Mouse (Mus musculus) testis, adult 2 months (tissue): Measurements from ENCODE around the gene Kit. TPM values are rescaled to one million over a fixed set of nuclear protein-coding genes. Genes with fewer than 3 reads are reported as not detected.

Source experiments
- H3K27ac ChIP-seq: fragments of 200-500 bp; 2 replicates; pipeline ENCODE4 v1.5.1; 2012; ENCODE audit warnings: low read depth, low read length; ENCODE audit not compliant: control insufficient read depth, insufficient read depth
- H3K27me3 ChIP-seq: fragments of 200-500 bp; 2 replicates; pipeline ENCODE4 v1.6.1; 2012; ENCODE audit warnings: mild to moderate bottlenecking, low read length, moderate library complexity; ENCODE audit not compliant: control insufficient read depth, insufficient read depth
- H3K36me3 ChIP-seq: fragments of 200-500 bp; 2 replicates; pipeline ENCODE4 v1.6.1; 2012; ENCODE audit warnings: mild to moderate bottlenecking, low read length; ENCODE audit not compliant: control insufficient read depth, insufficient read depth
- H3K4me1 ChIP-seq: fragments of 200-500 bp; 2 replicates; pipeline ENCODE4 v1.6.1; 2012; ENCODE audit warnings: low read length; ENCODE audit not compliant: control insufficient read depth, insufficient read depth
- H3K4me3 ChIP-seq: fragments of 200-500 bp; 2 replicates; pipeline ENCODE4 v1.5.1; 2012; ENCODE audit warnings: low read depth, mild to moderate bottlenecking, low read length, moderate library complexity, mixed read lengths; ENCODE audit not compliant: control insufficient read depth
- CTCF ChIP-seq: fragments of 200-500 bp; IDR thresholded peaks from 2 replicates; pipeline ENCODE4 v1.5.1; 2012; ENCODE audit warnings: low read depth, mild to moderate bottlenecking, inconsistent platforms, low read length, moderate library complexity; ENCODE audit not compliant: control insufficient read depth, insufficient read depth, insufficient replicate concordance
- POLR2A ChIP-seq: fragments of 200-500 bp; IDR thresholded peaks from 2 replicates; pipeline ENCODE4 v1.6.1; 2012; ENCODE audit warnings: low read depth, mild to moderate bottlenecking, inconsistent platforms, low read length, moderate library complexity; ENCODE audit not compliant: control insufficient read depth
- polyA plus RNA-seq: library from polyadenylated mRNA; depleted of rRNA; stranded (reverse); fragments of >200 nt; gene quantifications from 2 replicates; pipeline ENCODE4 v1.2.3, GENCODE M21; 2012

The Kit gene
- polyA plus RNA-seq, 1 experiment, result 13.8 TPM

DNA sequence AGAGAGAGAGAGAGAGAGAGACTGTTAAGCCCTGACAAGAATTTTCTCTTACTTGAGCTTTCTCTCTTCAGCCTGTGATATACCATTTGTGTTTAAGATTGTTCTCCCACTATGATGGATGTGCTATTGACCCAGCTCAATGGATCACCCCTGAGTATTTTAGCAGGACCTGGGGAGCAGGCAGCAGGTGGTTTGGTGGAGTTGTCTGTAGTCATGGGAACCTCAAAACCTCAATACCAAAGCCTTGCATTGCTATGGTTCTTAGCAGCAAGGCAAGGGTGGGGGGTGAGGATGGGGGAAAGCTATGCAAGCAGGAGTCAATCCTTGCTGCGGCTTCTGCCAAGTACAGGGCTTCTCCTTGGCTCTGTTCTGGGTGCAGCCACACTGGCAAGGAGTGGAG is 48.8 kb downstream of the Kit start:
- H3K4me3 ChIP-seq, result no peak overlapping the region
- no peak for TF ChIP-seq CTCF
- TF ChIP-seq POLR2A, result no peak
- no peaks in the 10 kb centered on the region for H3K27me3 ChIP-seq
- no peaks in the 10 kb centered on the region for H3K36me3 ChIP-seq
- no peak overlapping the region for H3K27ac ChIP-seq
- H3K4me1 ChIP-seq, result no peaks in the 10 kb centered on the region

DNA sequence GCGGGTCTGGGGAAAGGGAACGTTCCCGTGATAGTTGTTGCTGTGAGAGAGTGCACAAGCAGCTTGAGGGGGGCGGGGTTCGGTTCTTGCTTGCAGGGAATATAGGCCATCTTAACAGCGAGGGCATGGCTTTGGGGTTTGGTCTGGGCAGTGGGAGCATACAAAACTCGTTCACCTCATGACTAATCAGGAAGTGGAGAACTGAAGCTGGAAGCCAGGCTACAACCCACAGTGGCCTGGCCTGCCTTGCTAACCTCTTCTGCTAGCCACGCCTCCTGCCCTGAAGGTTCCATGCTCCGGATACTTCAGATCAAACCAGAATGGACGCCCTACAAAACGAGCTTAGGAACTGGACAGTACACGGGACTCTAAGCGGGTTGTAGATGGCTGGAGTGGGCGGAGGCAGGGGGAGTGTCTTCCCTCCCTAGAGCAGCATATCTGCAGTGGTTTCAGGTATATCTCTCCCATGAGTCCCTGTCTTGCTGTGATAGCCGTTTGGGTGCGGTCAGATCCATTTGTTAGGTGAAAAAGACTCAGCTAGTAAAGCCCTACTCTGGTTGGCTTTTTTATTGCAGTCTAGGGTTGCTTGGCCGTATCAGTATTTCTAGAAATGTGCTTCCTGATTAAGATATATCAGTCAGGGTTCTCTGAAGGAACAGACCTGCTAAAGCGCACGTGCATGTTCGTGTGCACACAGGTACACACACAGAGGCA is 49.4 kb downstream of the Kit start:
- no peak overlapping the region for H3K4me3 ChIP-seq
- H3K27me3 ChIP-seq, result no peaks in the 10 kb centered on the region
- H3K36me3 ChIP-seq, result no peaks in the 10 kb centered on the region
- no peaks in the 10 kb centered on the region for H3K4me1 ChIP-seq
- no peak overlapping the region for H3K27ac ChIP-seq
- TF ChIP-seq CTCF (no peak), POLR2A (no peak)

- no peaks in the 10 kb centered on the region for H3K36me3 ChIP-seq
- no peak overlapping the region for H3K27ac ChIP-seq
- TF ChIP-seq POLR2A (no peak), CTCF (no peak)
- H3K4me3 ChIP-seq, result no peak overlapping the region
- no peaks in the 10 kb centered on the region for H3K4me1 ChIP-seq
- H3K27me3 ChIP-seq, result no peaks in the 10 kb centered on the region
Observed at GRCm38 (mm10) chr5:75625059-75625458, 50.3 kb downstream of the Kit start.

DNA sequence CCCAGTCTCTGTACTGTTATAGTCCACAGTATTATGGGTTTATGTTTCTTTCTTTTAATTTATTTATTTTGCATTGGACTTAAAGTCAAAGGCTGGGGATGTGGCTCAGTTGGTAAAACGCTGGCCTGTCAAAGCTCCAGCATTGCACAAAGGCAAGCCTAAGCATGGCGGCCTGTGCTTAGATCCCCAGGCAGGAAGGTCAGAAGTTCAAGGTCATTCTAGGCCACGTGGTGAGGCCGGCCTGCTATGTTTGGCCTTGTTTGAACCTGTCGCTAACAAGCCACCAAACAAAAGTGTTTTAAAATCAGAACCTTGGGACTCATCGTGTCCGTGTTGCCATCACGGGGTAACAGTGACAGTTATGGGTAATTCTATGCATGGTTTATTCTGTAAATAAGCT is 51.6 kb downstream of the Kit start:
- H3K27ac ChIP-seq, result no peak overlapping the region
- no peaks in the 10 kb centered on the region for H3K27me3 ChIP-seq
- TF ChIP-seq POLR2A (no peak), CTCF (no peak)

DNA sequence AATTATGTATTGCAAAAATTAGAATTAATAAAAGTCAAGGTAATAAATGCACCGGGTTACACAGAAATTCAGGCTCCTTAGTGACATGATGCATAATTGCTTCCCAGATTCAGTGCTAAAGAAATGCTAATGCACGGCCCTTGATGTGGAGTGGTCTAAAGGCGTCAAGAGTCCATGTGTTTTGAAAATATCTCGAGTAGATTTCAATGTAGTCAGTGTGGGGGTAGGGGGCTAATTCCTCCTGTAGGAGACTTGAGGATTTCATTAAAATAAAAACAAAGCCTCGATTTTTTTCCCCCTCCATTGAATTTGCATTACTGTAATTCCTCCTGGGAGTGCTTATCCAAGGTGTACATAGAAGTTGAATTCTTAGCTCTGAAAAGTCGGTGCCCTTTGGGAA is 52.0 kb downstream of the Kit start:
- no peak overlapping the region for H3K27ac ChIP-seq
- TF ChIP-seq POLR2A (no peak), CTCF (no peak)
- no peak overlapping the region for H3K4me3 ChIP-seq
- no peaks in the 10 kb centered on the region for H3K27me3 ChIP-seq
- H3K36me3 ChIP-seq, result no peaks in the 10 kb centered on the region
- no peaks in the 10 kb centered on the region for H3K4me1 ChIP-seq

More for the DNA sequence above, 51.6 kb downstream of the Kit start:
- Histone ChIP-seq H3K36me3 (no peaks in the 10 kb centered on the region), H3K4me1 (no peaks in the 10 kb centered on the region), H3K4me3 (no peak overlapping the region)

DNA sequence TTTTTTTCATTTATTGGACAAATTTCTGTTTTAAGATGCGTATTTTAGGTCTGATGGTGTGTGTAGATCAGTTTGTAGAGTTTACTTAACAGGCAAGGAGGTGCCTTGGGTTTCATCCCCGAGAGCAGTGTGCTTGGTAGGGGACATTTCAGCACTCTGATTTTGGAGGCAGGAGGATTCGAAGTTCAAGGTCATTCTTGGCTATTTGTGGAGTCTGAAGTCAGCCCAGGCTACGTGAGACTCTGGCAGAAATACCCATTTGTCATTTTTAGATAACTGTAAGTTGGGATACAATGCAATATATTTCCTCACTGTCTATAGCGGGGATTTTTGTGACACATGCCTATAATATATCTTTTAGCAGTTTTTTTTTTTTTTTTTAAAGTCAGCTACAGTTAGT is 57.5 kb downstream of the Kit start:
- H3K27me3 ChIP-seq, result no peaks in the 10 kb centered on the region
- no peak overlapping the region for H3K27ac ChIP-seq
- H3K36me3 ChIP-seq, result no peaks in the 10 kb centered on the region
- no peak for TF ChIP-seq POLR2A
- TF ChIP-seq CTCF, result no peak
- H3K4me1 ChIP-seq, result no peaks in the 10 kb centered on the region
- H3K4me3 ChIP-seq, result no peak overlapping the region

DNA sequence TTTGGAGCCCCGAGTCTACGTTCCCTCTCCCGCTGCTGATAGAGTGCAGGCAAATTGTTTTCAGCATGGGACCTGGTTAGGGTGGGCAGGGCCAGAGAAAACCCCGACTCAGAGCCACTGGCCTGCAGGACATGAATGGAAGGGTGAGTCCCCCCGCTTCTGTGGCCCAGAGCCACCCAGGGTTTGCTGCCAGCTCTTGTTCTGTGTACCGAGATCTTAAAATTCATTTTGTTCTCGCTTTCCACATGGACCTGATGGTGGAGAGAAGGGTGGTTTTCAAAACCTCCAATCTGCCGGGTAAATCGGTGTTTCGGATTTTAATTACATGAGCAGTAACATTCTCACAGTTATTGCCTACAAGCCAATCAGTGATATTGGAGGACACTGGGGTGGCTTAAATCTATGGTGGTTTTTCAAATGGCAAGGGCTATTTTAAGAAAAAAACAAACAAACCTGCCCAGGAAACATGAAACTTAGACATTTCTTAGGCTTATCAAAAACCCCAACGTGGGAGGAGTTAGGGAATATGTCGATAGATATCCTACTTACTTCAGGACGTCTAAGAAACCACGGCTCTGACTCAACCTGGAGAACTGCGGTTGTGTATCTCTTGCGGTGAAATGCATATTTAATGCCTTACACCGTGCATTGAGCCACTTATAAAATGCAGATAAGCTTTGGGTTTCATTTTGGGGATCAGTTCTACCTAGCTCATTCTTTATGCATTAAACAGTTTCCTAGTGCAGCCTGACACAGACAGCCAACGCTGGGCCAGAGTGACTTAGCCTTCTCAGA is 58.3 kb downstream of the Kit start:
- Histone ChIP-seq H3K27me3 (no peaks in the 10 kb centered on the region), H3K27ac (no peak overlapping the region), H3K36me3 (no peaks in the 10 kb centered on the region), H3K4me3 (no peak overlapping the region), H3K4me1 (no peaks in the 10 kb centered on the region)
- TF ChIP-seq CTCF (no peak), POLR2A (no peak)

- Histone ChIP-seq H3K4me3 (no peak overlapping the region), H3K27me3 (no peaks in the 10 kb centered on the region), H3K36me3 (no peaks in the 10 kb centered on the region), H3K27ac (no peak overlapping the region), H3K4me1 (no peaks in the 10 kb centered on the region)
- TF ChIP-seq POLR2A, result no peak
- no peak for TF ChIP-seq CTCF
Observed at GRCm38 (mm10) chr5:75635385-75635784, 60.7 kb downstream of the Kit start.
